Mouse (Mus musculus) limb, embryonic 10.5 days (tissue): ENCODE measurements at regions not wholly inside any gene's neighbourhood (a gene's known extent, or its start where the extent isn't known, plus 50 kb on each side); places are given as distances from the start of the nearest gene placed in this dataset.
"Not testable (repeated sequence)": the region's sequence is repeated elsewhere in the genome, so short reads cannot be mapped to it uniquely, and the experiment has no call there.

Experiments used
- DNase-seq: peaks from one replicate; pipeline ENCODE4 v3.0.0-alpha.2; 2017; ENCODE audit warnings: low spot score
- H3K27ac ChIP-seq: fragments of 300-500 bp; sonication (generic); 2 replicates; pipeline ENCODE4 v1.5.1; 2016; ENCODE audit warnings: mild to moderate bottlenecking
- H3K27me3 ChIP-seq: fragments of 300-500 bp; sonication (generic); 2 replicates; pipeline ENCODE4 v1.6.1; 2016; ENCODE audit warnings: low read depth, mild to moderate bottlenecking; ENCODE audit not compliant: poor library complexity, severe bottlenecking
- H3K36me3 ChIP-seq: fragments of 300-500 bp; sonication (generic); 2 replicates; pipeline ENCODE4 v1.6.1; 2016; ENCODE audit warnings: mild to moderate bottlenecking, moderate library complexity
- H3K4me1 ChIP-seq: fragments of 300-500 bp; sonication (generic); 2 replicates; pipeline ENCODE4 v1.6.1; 2016
- H3K4me3 ChIP-seq: fragments of 300-500 bp; sonication (generic); 2 replicates; pipeline ENCODE4 v1.5.1; 2016; ENCODE audit warnings: mild to moderate bottlenecking, moderate library complexity
- H3K9me3 ChIP-seq: fragments of 300-500 bp; sonication (generic); replicated peaks from 2 replicates; pipeline ENCODE4 v1.6.1; 2016; ENCODE audit warnings: mild to moderate bottlenecking
- WGBS: fragments of 180-500 bp; shearing (Covaris S2); methylation state at CpG from one replicate; pipeline ENCODE4 v1.1.7; 2016; 5-methylcytosine and 5-hydroxymethylcytosine counted together

GRCm38 (mm10) chr4:8084954-8085639 lies 153.7 kb downstream of the Car8 start:
- WGBS, result 36% methylated on average over 16 of the region's 16 CpGs
- Histone ChIP-seq H3K4me3 (peak overlapping the region; percentile 6; the same call in 1 of the 2 replicates), H3K27ac (peak overlapping the region; percentile 71; the same call in 1 of the 2 replicates), H3K27me3 (no peaks in the 10 kb centered on the region), H3K4me1 (peaks cover 10% of the 10 kb centered on the region), H3K36me3 (no peaks in the 10 kb centered on the region), H3K9me3 (no peaks in the 10 kb centered on the region)
- peak; percentile 84 for DNase-seq

DNA sequence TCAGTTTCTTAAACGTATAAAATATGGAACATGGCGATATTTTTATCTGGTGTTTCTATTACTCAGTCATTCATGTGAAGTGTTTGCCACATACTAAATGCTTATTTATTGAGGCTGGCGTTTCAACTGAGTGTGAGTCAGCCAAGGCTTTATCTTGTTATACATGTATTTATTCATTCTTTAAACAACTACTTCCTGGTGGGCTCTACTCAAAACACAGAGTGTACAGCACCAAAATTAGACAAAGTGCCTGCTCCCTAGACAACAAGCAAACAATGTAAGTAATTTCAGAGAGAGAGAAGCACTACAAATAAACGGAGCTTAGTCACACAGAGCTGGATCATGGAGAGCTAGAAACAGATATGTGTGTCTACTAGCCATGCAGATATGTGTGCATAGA lies 159.5 kb downstream of the Car8 start:
- Histone ChIP-seq H3K9me3 (no peaks in the 10 kb centered on the region), H3K4me3 (no peak overlapping the region), H3K27ac (no peak overlapping the region), H3K4me1 (no peaks in the 10 kb centered on the region), H3K36me3 (no peaks in the 10 kb centered on the region), H3K27me3 (no peaks in the 10 kb centered on the region)
- no peak for DNase-seq
- 92% methylated on average over 4 of the region's 4 CpGs for WGBS

- no peaks in the 10 kb centered on the region for H3K9me3 ChIP-seq
- H3K4me3 ChIP-seq, result no peak overlapping the region
- H3K27ac ChIP-seq, result peak overlapping the region; percentile 80
- DNase-seq, result peak; percentile 46
- peaks cover 4% of the 10 kb centered on the region for H3K4me1 ChIP-seq
- no peaks in the 10 kb centered on the region for H3K27me3 ChIP-seq
- no peaks in the 10 kb centered on the region for H3K36me3 ChIP-seq
- 49% methylated on average over 6 of the region's 6 CpGs for WGBS
Measured at GRCm38 (mm10) chr4:8072989-8073573, 165.8 kb downstream of the Car8 start.

GRCm38 (mm10) chr4:8070693-8071092 lies 168.1 kb downstream of the Car8 start:
- not testable (repeated sequence) for H3K4me1 ChIP-seq, H3K36me3 ChIP-seq, DNase-seq, H3K27me3 ChIP-seq, H3K4me3 ChIP-seq, H3K27ac ChIP-seq, H3K9me3 ChIP-seq

- Histone ChIP-seq H3K9me3 (no peaks in the 10 kb centered on the region), H3K4me3 (no peak overlapping the region), H3K36me3 (no peaks in the 10 kb centered on the region), H3K27ac (no peak overlapping the region), H3K27me3 (no peaks in the 10 kb centered on the region), H3K4me1 (peaks cover under 1% of the 10 kb centered on the region)
- no peak for DNase-seq
- WGBS, result 40% methylated on average over 2 of the region's 2 CpGs
Measured at GRCm38 (mm10) chr4:8068086-8068485, 170.8 kb downstream of the Car8 start.

DNA sequence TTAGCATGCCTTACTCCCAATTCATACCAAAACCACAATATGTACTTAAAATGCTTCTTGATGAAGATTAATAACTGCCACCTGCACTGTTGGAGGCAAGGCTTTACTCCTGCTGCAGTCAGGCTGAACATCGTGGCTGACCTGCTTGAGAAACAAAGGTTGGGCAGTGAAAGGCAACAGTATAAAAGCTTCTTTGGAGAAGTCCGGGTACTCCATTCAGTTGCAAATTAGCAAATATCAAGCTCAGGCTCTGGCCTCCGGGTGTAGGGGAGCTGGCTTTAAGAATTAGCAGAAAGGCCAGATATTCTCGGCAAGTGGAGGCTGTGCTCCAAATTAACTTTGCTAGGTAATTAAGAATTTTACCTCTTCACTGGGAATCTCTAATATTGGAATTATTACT lies 197.1 kb downstream of the Car8 start:
- no peak overlapping the region for H3K27ac ChIP-seq
- WGBS, result 75% methylated on average over 4 of the region's 4 CpGs
- no peak for DNase-seq
- no peak overlapping the region for H3K4me3 ChIP-seq
- no peaks in the 10 kb centered on the region for H3K9me3 ChIP-seq
- H3K27me3 ChIP-seq, result no peaks in the 10 kb centered on the region
- H3K36me3 ChIP-seq, result no peaks in the 10 kb centered on the region
- H3K4me1 ChIP-seq, result no peaks in the 10 kb centered on the region

- H3K9me3 ChIP-seq, result no peaks in the 10 kb centered on the region
- H3K36me3 ChIP-seq, result no peaks in the 10 kb centered on the region
- 88% methylated on average over 1 of the region's 1 CpGs for WGBS
- no peaks in the 10 kb centered on the region for H3K27me3 ChIP-seq
- DNase-seq, result no peak
- H3K27ac ChIP-seq, result no peak overlapping the region
- no peaks in the 10 kb centered on the region for H3K4me1 ChIP-seq
- H3K4me3 ChIP-seq, result no peak overlapping the region
Measured at GRCm38 (mm10) chr4:8037863-8038262, 201.0 kb downstream of the Car8 start.

GRCm38 (mm10) chr4:8033402-8033801 lies 205.4 kb downstream of the Car8 start:
- H3K36me3 ChIP-seq, H3K9me3 ChIP-seq, H3K4me1 ChIP-seq, H3K27ac ChIP-seq, H3K4me3 ChIP-seq, H3K27me3 ChIP-seq, DNase-seq: not testable (repeated sequence)
- 77% methylated on average over 1 of the region's 1 CpGs for WGBS

DNA sequence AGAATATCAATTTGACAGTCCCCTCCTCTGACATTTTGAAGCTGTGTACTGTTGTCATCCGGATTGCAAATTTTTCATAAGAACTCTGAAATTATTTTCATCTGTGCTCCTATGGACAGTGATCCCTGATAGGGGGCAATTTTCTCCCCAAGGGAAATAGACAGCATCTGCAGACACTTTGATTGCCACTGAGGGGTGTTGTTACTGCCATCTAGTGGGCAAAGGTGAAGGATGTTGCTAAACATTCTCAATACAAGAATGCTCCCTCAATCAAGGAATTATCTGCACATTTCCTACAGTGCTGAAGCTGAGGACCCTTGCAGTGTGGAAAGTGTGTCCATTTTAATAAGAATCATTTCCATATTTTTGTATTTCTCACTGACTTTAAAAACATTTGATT lies 233.7 kb downstream of the Car8 start:
- no peak overlapping the region for H3K27ac ChIP-seq
- H3K36me3 ChIP-seq, result no peaks in the 10 kb centered on the region
- H3K9me3 ChIP-seq, result no peaks in the 10 kb centered on the region
- no peak for DNase-seq
- H3K4me1 ChIP-seq, result no peaks in the 10 kb centered on the region
- H3K4me3 ChIP-seq, result no peak overlapping the region
- WGBS, result 15% methylated on average over 1 of the region's 1 CpGs
- H3K27me3 ChIP-seq, result no peaks in the 10 kb centered on the region

DNA sequence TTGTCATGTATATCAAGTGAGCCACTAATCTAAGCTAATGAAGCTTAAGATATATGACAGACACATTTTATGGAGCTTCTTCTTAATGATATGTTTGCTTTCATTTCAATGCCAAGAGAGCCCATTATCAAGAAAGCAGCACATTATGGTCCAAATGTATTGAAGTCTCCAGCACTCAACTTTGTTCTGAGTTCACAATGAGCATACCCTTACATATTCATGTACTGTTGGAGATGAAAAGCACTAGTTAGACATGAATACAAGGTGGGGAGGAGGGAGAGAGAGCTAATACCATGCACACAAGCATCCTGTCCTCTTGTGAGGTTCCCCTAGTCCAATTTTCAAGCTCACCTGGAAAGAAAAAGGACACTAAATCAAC lies 241.3 kb downstream of the Car8 start:
- no peaks in the 10 kb centered on the region for H3K4me1 ChIP-seq
- no peaks in the 10 kb centered on the region for H3K9me3 ChIP-seq
- H3K36me3 ChIP-seq, result no peaks in the 10 kb centered on the region
- no peak for DNase-seq
- no peak overlapping the region for H3K4me3 ChIP-seq
- H3K27me3 ChIP-seq, result no peaks in the 10 kb centered on the region
- H3K27ac ChIP-seq, result no peak overlapping the region

GRCm38 (mm10) chr4:7996923-7997574 lies 241.8 kb downstream of the Car8 start:
- H3K27me3 ChIP-seq, result no peaks in the 10 kb centered on the region
- DNase-seq, result no peak
- WGBS, result 87% methylated on average over 6 of the region's 6 CpGs

GRCm38 (mm10) chr4:7992944-7993343 lies 245.9 kb downstream of the Car8 start:
- Histone ChIP-seq H3K36me3 (no peaks in the 10 kb centered on the region), H3K9me3 (no peaks in the 10 kb centered on the region), H3K4me3 (no peak overlapping the region), H3K27ac (no peak overlapping the region), H3K4me1 (no peaks in the 10 kb centered on the region), H3K27me3 (no peaks in the 10 kb centered on the region)
- DNase-seq, result no peak
- 79% methylated on average over 3 of the region's 3 CpGs for WGBS

More at GRCm38 (mm10) chr4:7996923-7997574, 241.8 kb downstream of the Car8 start:
- no peaks in the 10 kb centered on the region for H3K36me3 ChIP-seq
- no peaks in the 10 kb centered on the region for H3K4me1 ChIP-seq
- H3K9me3 ChIP-seq, result no peaks in the 10 kb centered on the region
- H3K27ac ChIP-seq, result no peak overlapping the region
- no peak overlapping the region for H3K4me3 ChIP-seq

- 90% methylated on average over 1 of the region's 1 CpGs for whole genome bisulfite sequencing
- Histone ChIP-seq H3K36me3 (no peaks in the 10 kb centered on the region), H3K27ac (no peak overlapping the region), H3K9me3 (no peaks in the 10 kb centered on the region), H3K4me1 (no peaks in the 10 kb centered on the region), H3K27me3 (no peaks in the 10 kb centered on the region), H3K4me3 (no peak overlapping the region)
- DNase-seq, result no peak
Measured at GRCm38 (mm10) chr4:7987781-7988180, 251.1 kb downstream of the Car8 start.
